Comparison of ENCODE assay signal across 8 mouse cellular contexts in genomic region chr5:38220328-38220912, GRCm38 (mm10). TPM values are rescaled to one million over a fixed set of nuclear protein-coding genes. Genes with fewer than 3 reads are reported as not detected.
DNase-seq lines count a peak whose midpoint lies in the region; ATAC-seq and TF ChIP-seq lines count a peak whose summit lies in the region.

Gene Zbtb49 (minus strand): TSS chr5:38220457.
Gene Lyar (plus strand): TSS chr5:38220470.

- no peaks in the 10 kb centered on the region for H3K9me3 ChIP-seq in hindbrain, postnatal 0 days (ENCODE audit: low read length)

- intact Hi-C loops in left cerebral cortex, adult 2 months (cut with DNase I), result no loop called here

- WGBS in hindbrain, postnatal 0 days, result under 1% methylated on average over 55 of the region's 55 CpGs

- peak within 1 kb of the TSS; percentile 86 for H3K4me3 ChIP-seq in hindbrain, postnatal 0 days (ENCODE audit: low read length)
- peak within 1 kb of the TSS; percentile 87 for H3K4me3 ChIP-seq in left cerebral cortex, adult 2 months

- ATAC-seq in hindbrain, postnatal 0 days, result peak; percentile 94
- peak; percentile 93 for ATAC-seq in megakaryocyte, adult 5-6 weeks (ENCODE audit: poor library complexity, severe bottlenecking)

- peaks cover 9% of the 10 kb centered on the region for H3K4me1 ChIP-seq in hindbrain, postnatal 0 days (ENCODE audit: insufficient read depth, low read length)

- peak; percentile 81 for DNase-seq in WW6 (ENCODE audit: low read depth, low spot score)
- peak; percentile 93 to 97 for DNase-seq in cerebellum, postnatal 4 days (ENCODE audit: low spot score in 2 of 2)
- peak; percentile 94 for DNase-seq in gastrocnemius, adult 18-20 months (ENCODE audit: low spot score)
- DNase-seq in hindbrain, postnatal 0 days (ENCODE audit: low spot score), result peak; percentile 96
- peak; percentile 93 to 98 for DNase-seq in left cerebral cortex, adult 2 months (ENCODE audit: extremely low spot score in 1 of 2, low spot score in 2 of 2)
- peak; percentile 93 to 94 for DNase-seq in right cerebral cortex, adult 2 months (ENCODE audit: low spot score in 2 of 2)
- peak; percentile 93 for DNase-seq in urinary bladder, postnatal 14 days (ENCODE audit: low spot score)

- H3K36me3 ChIP-seq in hindbrain, postnatal 0 days (ENCODE audit: insufficient read depth, low read length), result peaks cover 14% of the 10 kb centered on the region

- no peak for TF ChIP-seq CTCF in hindbrain, postnatal 0 days (IDR thresholded peaks at IDR 0.05; ENCODE audit: low read depth)
- no peak for TF ChIP-seq CTCF in left cerebral cortex, adult 2 months (IDR thresholded peaks at IDR 0.05)

- peak within 1 kb of the TSS; percentile 92 for H3K4me2 ChIP-seq in hindbrain, postnatal 0 days (ENCODE audit: low read depth, low read length)

- peak within 1 kb of the TSS; percentile 85 for H3K27ac ChIP-seq in hindbrain, postnatal 0 days
- H3K27ac ChIP-seq in left cerebral cortex, adult 2 months, result peak within 1 kb of the TSS; percentile 77

- H3K9ac ChIP-seq in hindbrain, postnatal 0 days (replicated peaks; ENCODE audit: low read length), result peak within 1 kb of the TSS; percentile 88

- H3K27me3 ChIP-seq in hindbrain, postnatal 0 days (ENCODE audit: insufficient read depth, low read length), result no peaks in the 10 kb centered on the region

RNA-seq across cellular contexts. Expression of gene Zbtb49, which starts in this region (rescaled TPM):
- total RNA-seq in gastrocnemius, adult 18-20 months (2021), result 1 to 10 TPM; 1.9 to 3.1 TPM
- total RNA-seq in hindbrain, postnatal 0 days (2014; rRNA removed), result 24.1 and 25.2 TPM in 2 replicates
- polyA plus RNA-seq in hindbrain, postnatal 0 days (2015; fragmentation: Nextera tagmentation; extraction: Ambion mirVana), result 13.8 and 14.7 TPM in 2 replicates
- 10 to 100 TPM; 21.1 to 22.9 TPM for total RNA-seq in left cerebral cortex, adult 2 months (2021)
- total RNA-seq in megakaryocyte, adult 5-6 weeks (2015), result 4.4 and 6.0 TPM in 2 replicates
- total RNA-seq in megakaryocyte, adult 5-6 weeks (2017), result 4.0 and 7.7 TPM in 2 replicates

RNA-seq across cellular contexts. Expression of gene Lyar, which starts in this region (rescaled TPM):
- 10 to 100 TPM; 21.3 to 22.0 TPM for total RNA-seq in gastrocnemius, adult 18-20 months (2021)
- total RNA-seq in hindbrain, postnatal 0 days (2014; rRNA removed), result 1.3 and 11.4 TPM in 2 replicates
- 45.9 and 49.3 TPM in 2 replicates for polyA plus RNA-seq in hindbrain, postnatal 0 days (2015; fragmentation: Nextera tagmentation; extraction: Ambion mirVana)
- total RNA-seq in left cerebral cortex, adult 2 months (2021), result 10 to 100 TPM; 10.7 to 12.1 TPM
- 27.6 and 33.7 TPM in 2 replicates for total RNA-seq in megakaryocyte, adult 5-6 weeks (2015)
- total RNA-seq in megakaryocyte, adult 5-6 weeks (2017), result 28.1 and 45.1 TPM in 2 replicates

Comparison
In these comparisons a context has a peak if more than half of its experiments do, and no peak if none do; other contexts are left out.
1. Peak in every context shown above with its lines: DNase-seq, ATAC-seq, H3K4me3 ChIP-seq and H3K27ac ChIP-seq.